Mouse (Mus musculus) lung, postnatal 0 days (tissue): ENCODE data around the gene Uqcc3.

Source experiments
- CTCF ChIP-seq: IDR thresholded peaks from 2 replicates; pipeline ENCODE4 v1.5.1; 2016; ENCODE audit warnings: antibody characterized with exemption, mild to moderate bottlenecking
- EP300 ChIP-seq: IDR thresholded peaks from 2 replicates; pipeline ENCODE4 v1.6.1; 2016; ENCODE audit warnings: antibody characterized with exemption, mild to moderate bottlenecking, control low read depth

GRCm38 (mm10) chr19:8880311-8881033 is at the start of gene Uqcc3:
- TF ChIP-seq CTCF: no peak
- 0 out of 2 replicates have a peak, but pooled peaks have one; percentile 12 for TF ChIP-seq EP300
